Mouse (Mus musculus) intestine, embryonic 14.5 days (tissue): ENCODE data around the gene Il15ra. TPM values are rescaled to one million over a fixed set of nuclear protein-coding genes. Genes with fewer than 3 reads are reported as not detected.

Experiments used
- ATAC-seq: fragments of 200-750 bp; cut with Nextera tagmentation; replicated peaks from 2 replicates; pipeline ENCODE4 v1.8.0; 2017; ENCODE audit warnings: low read depth, moderate number of reproducible peaks, moderate TSS enrichment, moderate library complexity; ENCODE audit not compliant: low FRiP score, low TSS enrichment
- DNase-seq: peaks from one replicate; pipeline ENCODE4 v3.0.0-alpha.2; 2018; ENCODE audit warnings: low spot score
- H3K27ac ChIP-seq: fragments of 300-500 bp; sonication (generic); 2 replicates; pipeline ENCODE4 v1.5.1; 2014; ENCODE audit warnings: low read depth, mild to moderate bottlenecking, control low read depth
- H3K27me3 ChIP-seq: fragments of 300-500 bp; sonication (generic); replicated peaks from 2 replicates; pipeline ENCODE4 v1.6.1; 2014; ENCODE audit warnings: low read length, control low read depth; ENCODE audit not compliant: control insufficient read depth, insufficient read depth
- H3K36me3 ChIP-seq: fragments of 300-500 bp; sonication (generic); 2 replicates; pipeline ENCODE4 v1.6.1; 2014; ENCODE audit warnings: low read length, control low read depth; ENCODE audit not compliant: control insufficient read depth, insufficient read depth
- H3K4me1 ChIP-seq: fragments of 300-500 bp; sonication (generic); replicated peaks from 2 replicates; pipeline ENCODE4 v1.6.1; 2014; ENCODE audit warnings: low read length, control low read depth, mixed read lengths; ENCODE audit not compliant: control insufficient read depth, insufficient read depth
- H3K4me2 ChIP-seq: fragments of 300-500 bp; sonication (generic); 2 replicates; pipeline ENCODE4 v1.6.1; 2014; ENCODE audit warnings: low read length
- H3K4me3 ChIP-seq: fragments of 300-500 bp; sonication (generic); 2 replicates; pipeline ENCODE4 v1.5.1; 2014; ENCODE audit warnings: low read depth, low read length, control low read depth, mixed read lengths
- H3K9ac ChIP-seq: fragments of 300-500 bp; sonication (generic); 2 replicates; pipeline ENCODE4 v1.6.1; 2014; ENCODE audit warnings: mild to moderate bottlenecking, low read length
- H3K9me3 ChIP-seq: fragments of 300-500 bp; sonication (generic); 2 replicates; pipeline ENCODE4 v1.6.1; 2016; ENCODE audit warnings: low read length, control low read depth; ENCODE audit not compliant: control insufficient read depth
- WGBS: fragments of 180-500 bp; shearing (Covaris S2); extraction: QIAGEN DNeasy Blood & Tissue Kit; methylation state at CpG from one replicate; pipeline ENCODE4 v1.1.7; 2014; 5-methylcytosine and 5-hydroxymethylcytosine counted together
- polyA plus RNA-seq: library from polyadenylated mRNA; unstranded; fragments of >200 nt; fragmentation: Nextera tagmentation; extraction: Ambion mirVana; gene quantifications from 2 replicates; pipeline ENCODE4 v1.2.1, GENCODE M21; 2014

The Il15ra gene
- polyA plus RNA-seq, 1 experiment from 2014 or later: 1.6 TPM

- Histone ChIP-seq H3K9me3 (no peaks in the 10 kb centered on the region), H3K4me3 (no peak overlapping the region), H3K27me3 (no peaks in the 10 kb centered on the region), H3K27ac (no peak overlapping the region), H3K4me1 (no peaks in the 10 kb centered on the region), H3K9ac (no peak overlapping the region), H3K4me2 (no peak overlapping the region), H3K36me3 (no peaks in the 10 kb centered on the region)
- DNase-seq (no peak), ATAC-seq (no peak)
- 83% methylated on average over 4 of the region's 4 CpGs for WGBS
These were observed 9.4 kb downstream of the Il15ra start for GRCm38 (mm10) chr2:11714535-11714934.

- no peak for ATAC-seq
- no peak overlapping the region for H3K9ac ChIP-seq
- WGBS: 84% methylated on average over 2 of the region's 2 CpGs
These were observed 13.5 kb downstream of the Il15ra start for GRCm38 (mm10) chr2:11718573-11718972.

GRCm38 (mm10) chr2:11722564-11722963, 17.5 kb downstream of the Il15ra start:
- H3K27ac ChIP-seq: no peak overlapping the region
- ATAC-seq: no peak
- H3K9me3 ChIP-seq: no peaks in the 10 kb centered on the region
- no peaks in the 10 kb centered on the region for H3K36me3 ChIP-seq
- 86% methylated on average over 9 of the region's 9 CpGs for WGBS
- no peaks in the 10 kb centered on the region for H3K27me3 ChIP-seq
- H3K4me3 ChIP-seq: no peak overlapping the region
- no peak for DNase-seq
- no peak overlapping the region for H3K9ac ChIP-seq
- no peak overlapping the region for H3K4me2 ChIP-seq
- no peaks in the 10 kb centered on the region for H3K4me1 ChIP-seq

More at GRCm38 (mm10) chr2:11718573-11718972, 13.5 kb downstream of the Il15ra start:
- no peaks in the 10 kb centered on the region for H3K4me1 ChIP-seq
- H3K4me3 ChIP-seq: no peak overlapping the region
- no peak overlapping the region for H3K27ac ChIP-seq
- no peaks in the 10 kb centered on the region for H3K9me3 ChIP-seq
- no peaks in the 10 kb centered on the region for H3K27me3 ChIP-seq
- DNase-seq: no peak
- no peak overlapping the region for H3K4me2 ChIP-seq
- H3K36me3 ChIP-seq: no peaks in the 10 kb centered on the region

GRCm38 (mm10) chr2:11727574-11727973, 22.5 kb downstream of the Il15ra start:
- DNase-seq (no peak), ATAC-seq (no peak)
- Histone ChIP-seq H3K27me3 (no peaks in the 10 kb centered on the region), H3K36me3 (no peaks in the 10 kb centered on the region), H3K4me2 (no peak overlapping the region), H3K4me3 (no peak overlapping the region), H3K9me3 (no peaks in the 10 kb centered on the region), H3K27ac (no peak overlapping the region), H3K9ac (no peak overlapping the region), H3K4me1 (no peaks in the 10 kb centered on the region)
- WGBS: 92% methylated on average over 5 of the region's 5 CpGs

- no peaks in the 10 kb centered on the region for H3K27me3 ChIP-seq
- no peak overlapping the region for H3K27ac ChIP-seq
- no peak for DNase-seq
- ATAC-seq: no peak
- H3K4me2 ChIP-seq: no peak overlapping the region
- H3K9me3 ChIP-seq: no peaks in the 10 kb centered on the region
- H3K4me1 ChIP-seq: no peaks in the 10 kb centered on the region
- no peaks in the 10 kb centered on the region for H3K36me3 ChIP-seq
- 54% methylated on average over 3 of the region's 3 CpGs for WGBS
- H3K4me3 ChIP-seq: no peak overlapping the region
- no peak overlapping the region for H3K9ac ChIP-seq
These were observed 24.0 kb downstream of the Il15ra start for GRCm38 (mm10) chr2:11729091-11729490.

- Histone ChIP-seq H3K27ac (no peak overlapping the region), H3K4me3 (no peak overlapping the region), H3K9ac (no peak overlapping the region), H3K4me1 (no peaks in the 10 kb centered on the region), H3K9me3 (no peaks in the 10 kb centered on the region), H3K36me3 (no peaks in the 10 kb centered on the region), H3K4me2 (no peak overlapping the region), H3K27me3 (no peaks in the 10 kb centered on the region)
- DNase-seq: no peak
- ATAC-seq: no peak
- 70% methylated on average over 5 of the region's 5 CpGs for WGBS
These were observed 27.9 kb downstream of the Il15ra start for GRCm38 (mm10) chr2:11732978-11733377.

- Histone ChIP-seq H3K4me3 (no peak overlapping the region), H3K27ac (no peak overlapping the region), H3K4me2 (no peak overlapping the region), H3K4me1 (no peaks in the 10 kb centered on the region), H3K36me3 (peaks cover 9% of the 10 kb centered on the region), H3K27me3 (no peaks in the 10 kb centered on the region), H3K9ac (no peak overlapping the region), H3K9me3 (no peaks in the 10 kb centered on the region)
- no peak for DNase-seq
- no peak for ATAC-seq
- 83% methylated on average over 6 of the region's 6 CpGs for WGBS
These were observed 30.8 kb downstream of the Il15ra start for GRCm38 (mm10) chr2:11735853-11736252.

GRCm38 (mm10) chr2:11738794-11739193, 33.7 kb downstream of the Il15ra start:
- H3K4me3 ChIP-seq: no peak overlapping the region
- H3K4me1 ChIP-seq: no peaks in the 10 kb centered on the region
- WGBS: 85% methylated on average over 3 of the region's 3 CpGs
- H3K27me3 ChIP-seq: no peaks in the 10 kb centered on the region
- H3K9ac ChIP-seq: no peak overlapping the region
- DNase-seq: no peak
- no peak overlapping the region for H3K27ac ChIP-seq
- 0 out of 2 replicates have a peak, but pooled peaks have one; percentile 30 for ATAC-seq
- H3K36me3 ChIP-seq: peaks cover 38% of the 10 kb centered on the region
- no peak overlapping the region for H3K4me2 ChIP-seq
- no peaks in the 10 kb centered on the region for H3K9me3 ChIP-seq

GRCm38 (mm10) chr2:11739516-11740051, 34.5 kb downstream of the Il15ra start:
- Histone ChIP-seq H3K4me3 (no peak overlapping the region), H3K9ac (no peak overlapping the region), H3K9me3 (no peaks in the 10 kb centered on the region), H3K4me2 (no peak overlapping the region), H3K27ac (no peak overlapping the region), H3K36me3 (peaks cover 42% of the 10 kb centered on the region), H3K4me1 (no peaks in the 10 kb centered on the region), H3K27me3 (no peaks in the 10 kb centered on the region)
- ATAC-seq (no peak), DNase-seq (no peak)
- 93% methylated on average over 4 of the region's 4 CpGs for WGBS
